Mouse (Mus musculus) heart, adult 2 months (tissue): ENCODE measurements around the gene Tle3. TPM values are rescaled to one million over a fixed set of nuclear protein-coding genes. Genes with fewer than 3 reads are reported as not detected.

Source experiments
- DNase-seq, 2 experiments: peaks; one replicate each; pipeline ENCODE4 v3.0.0; 2021
- H3K27ac ChIP-seq: fragments of 200-600 bp; 2 replicates; pipeline ENCODE4 v1.8.1; 2022
- H3K27me3 ChIP-seq: fragments of 200-500 bp; 2 replicates; pipeline ENCODE4 v1.6.1; 2012; ENCODE audit warnings: mild to moderate bottlenecking, low read length, inconsistent platforms, mixed read lengths; ENCODE audit not compliant: control insufficient read depth, insufficient read depth
- H3K36me3 ChIP-seq: fragments of 200-500 bp; 2 replicates; pipeline ENCODE4 v1.6.1; 2012; ENCODE audit warnings: low read length, inconsistent platforms; ENCODE audit not compliant: control insufficient read depth, insufficient read depth
- H3K4me1 ChIP-seq: fragments of 200-500 bp; 2 replicates; pipeline ENCODE4 v1.6.1; 2011; ENCODE audit warnings: low read length; ENCODE audit not compliant: control insufficient read depth, insufficient read depth
- H3K4me3 ChIP-seq: fragments of 200-600 bp; 2 replicates; pipeline ENCODE4 v1.8.1; 2022
- H3K79me2 ChIP-seq: fragments of 200-500 bp; replicated peaks from 2 replicates; pipeline ENCODE4 v1.6.1; 2012; ENCODE audit warnings: mild to moderate bottlenecking, inconsistent platforms, low read length, moderate library complexity, mixed read lengths; ENCODE audit not compliant: control insufficient read depth, insufficient read depth
- H3K9ac ChIP-seq: fragments of 200-500 bp; 2 replicates; pipeline ENCODE4 v1.6.1; 2012; ENCODE audit warnings: low read depth, mild to moderate bottlenecking, control low read depth, inconsistent platforms, low read length, mixed read lengths
- CTCF ChIP-seq: fragments of 200-600 bp; IDR thresholded peaks from 2 replicates; pipeline ENCODE4 v1.8.1; 2022; ENCODE audit warnings: antibody characterized with exemption, mild to moderate bottlenecking, moderate library complexity
- EP300 ChIP-seq: fragments of 200-500 bp; IDR thresholded peaks from 2 replicates; pipeline ENCODE4 v1.6.1; 2011; ENCODE audit warnings: low read depth, low read length, control low read depth; ENCODE audit not compliant: insufficient read depth
- POLR2A ChIP-seq: fragments of 200-500 bp; IDR thresholded peaks from 2 replicates; pipeline ENCODE4 v1.6.1; 2011; ENCODE audit warnings: mild to moderate bottlenecking, low read depth, low read length, control low read depth; ENCODE audit not compliant: insufficient read depth
- WGBS: fragments of 180-500 bp; shearing (Covaris S2); methylation state at CpG from one replicate; pipeline ENCODE4 v1.1.7; 2018; 5-methylcytosine and 5-hydroxymethylcytosine counted together
- intact Hi-C: fragments of 180-260 bp; cut with DNase I; formaldehyde crosslinking; loops from one replicate; pipeline ENCODE4 v1.15.1; 2025
- polyA plus RNA-seq: library from polyadenylated mRNA; depleted of rRNA; stranded (reverse); fragments of >200 nt; gene quantifications from 2 replicates; pipeline ENCODE4 v1.2.3, GENCODE M21; 2012
- total RNA-seq, 2 experiments: library from RNA; stranded (reverse); gene quantifications; 2 replicates each; pipeline ENCODE4 v1.2.3; 2021

The Tle3 gene
- total and polyA plus RNA-seq, 3 experiments: 16.5 to 16.8 (median 16.6) TPM

DNA sequence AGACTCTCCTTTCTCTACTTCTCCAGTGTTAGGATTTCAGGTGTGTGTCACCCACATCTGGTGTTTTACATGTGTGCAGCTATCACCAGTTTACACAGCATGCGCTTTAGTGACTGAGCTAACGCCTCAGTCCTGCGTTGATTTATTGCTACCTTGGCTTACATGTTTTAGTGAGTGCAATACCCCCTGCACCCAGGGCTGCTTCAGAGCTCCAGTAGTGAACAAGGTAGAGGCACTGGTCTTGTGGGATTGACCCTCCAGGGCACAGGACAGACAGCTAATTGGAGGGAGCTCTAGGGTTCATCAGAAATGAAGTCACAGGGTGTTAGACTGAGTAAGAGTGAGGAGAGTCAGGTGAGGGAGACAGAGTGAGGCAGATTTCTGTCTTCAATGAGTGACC, 12.4 kb upstream of the Tle3 start:
- TF ChIP-seq POLR2A: no peak
- no peak for TF ChIP-seq CTCF
- TF ChIP-seq EP300: no peak
- 98% methylated on average over 3 of the region's 3 CpGs for WGBS
- DNase-seq: no peak
- Histone ChIP-seq H3K27me3 (peaks cover 1% of the 10 kb centered on the region; the same call in 1 of the 2 replicates), H3K36me3 (no peaks in the 10 kb centered on the region), H3K79me2 (no peaks in the 10 kb centered on the region), H3K4me3 (no peak overlapping the region), H3K9ac (no peak overlapping the region), H3K4me1 (peaks cover 3% of the 10 kb centered on the region; the same call in 1 of the 2 replicates), H3K27ac (no peak overlapping the region)
- intact Hi-C loops: no loop called here

DNA sequence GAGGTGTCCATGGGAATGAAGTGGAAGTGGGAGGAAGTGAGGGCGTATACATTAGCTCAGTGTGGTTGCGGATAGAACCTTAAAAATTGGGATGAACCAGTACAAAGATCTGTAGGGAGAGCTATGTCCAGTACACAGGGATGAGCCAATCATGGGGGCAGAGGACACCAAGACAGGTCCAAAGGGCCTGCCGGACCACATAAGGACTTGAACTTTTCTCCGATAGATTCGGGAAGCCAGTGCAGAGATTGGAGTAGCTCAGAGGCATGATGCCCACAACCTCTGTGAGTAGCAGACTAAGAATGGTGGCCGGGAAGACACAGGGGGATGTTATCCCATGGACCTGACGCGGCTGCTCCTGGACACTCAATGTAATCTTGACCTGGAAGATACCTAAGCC, 12.0 kb upstream of the Tle3 start:
- no peaks in the 10 kb centered on the region for H3K36me3 ChIP-seq
- peaks cover 3% of the 10 kb centered on the region; the same call in 1 of the 2 replicates for H3K4me1 ChIP-seq
- H3K79me2 ChIP-seq: no peaks in the 10 kb centered on the region
- intact Hi-C loops: no loop called here
- H3K27ac ChIP-seq: no peak overlapping the region
- 93% methylated on average over 8 of the region's 8 CpGs for WGBS
- no peak overlapping the region for H3K4me3 ChIP-seq
- H3K27me3 ChIP-seq: peaks cover 1% of the 10 kb centered on the region; the same call in 1 of the 2 replicates
- no peak for TF ChIP-seq EP300
- TF ChIP-seq POLR2A: no peak
- no peak for TF ChIP-seq CTCF
- H3K9ac ChIP-seq: no peak overlapping the region
- no peak for DNase-seq

DNA sequence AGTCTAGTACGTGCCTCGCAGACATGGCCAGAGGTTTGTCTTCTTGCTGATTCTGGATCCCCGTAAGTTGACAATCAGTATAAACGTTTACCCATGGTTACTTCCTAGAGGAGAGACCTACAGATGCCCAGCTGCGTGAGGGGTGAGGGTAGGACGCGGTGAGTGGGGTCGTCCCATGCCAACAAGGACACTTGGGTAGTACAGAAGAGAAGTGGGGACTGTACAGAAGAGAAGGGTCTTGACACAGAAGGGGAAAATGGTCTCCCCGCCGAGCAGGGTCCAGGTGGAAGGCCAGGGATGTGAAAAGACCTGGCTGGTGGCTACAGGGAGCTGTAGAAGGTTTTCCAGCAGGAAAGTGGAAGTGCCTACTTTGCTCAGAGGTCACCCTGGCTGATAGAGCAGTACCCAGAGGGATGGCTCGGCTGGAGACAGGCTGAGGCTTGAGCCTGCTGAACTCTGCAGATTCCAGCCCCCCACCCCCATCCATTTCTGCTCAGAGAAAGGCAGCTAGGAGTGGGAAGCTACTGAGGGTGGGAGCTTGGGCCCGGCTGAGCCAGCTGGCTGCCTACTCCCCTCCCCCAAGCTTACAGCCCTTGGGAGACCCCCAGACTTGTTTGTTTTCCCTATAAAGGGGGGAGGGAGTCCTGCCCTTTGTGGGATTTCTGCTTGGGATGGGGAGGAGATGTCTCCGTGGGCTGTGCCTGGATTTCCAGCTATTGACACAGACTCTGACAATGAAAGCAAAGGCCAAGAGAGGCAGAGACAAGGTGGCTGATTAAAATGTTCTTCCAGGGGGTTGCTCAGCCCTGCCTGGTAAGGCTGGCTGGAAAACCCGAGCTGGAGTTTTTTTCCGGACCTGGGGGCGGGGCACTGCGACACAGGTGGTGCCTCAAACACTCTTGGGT, 11.2 kb upstream of the Tle3 start:
- no peak for DNase-seq
- Histone ChIP-seq H3K4me3 (no peak overlapping the region), H3K4me1 (peaks cover 3% of the 10 kb centered on the region; the same call in 1 of the 2 replicates), H3K36me3 (no peaks in the 10 kb centered on the region), H3K27ac (no peak overlapping the region), H3K27me3 (peaks cover 1% of the 10 kb centered on the region; the same call in 1 of the 2 replicates), H3K79me2 (no peaks in the 10 kb centered on the region), H3K9ac (no peak overlapping the region)
- WGBS: 47% methylated on average over 17 of the region's 17 CpGs
- TF ChIP-seq EP300 (no peak), POLR2A (no peak), CTCF (no peak)
- intact Hi-C loops: no loop called here

DNA sequence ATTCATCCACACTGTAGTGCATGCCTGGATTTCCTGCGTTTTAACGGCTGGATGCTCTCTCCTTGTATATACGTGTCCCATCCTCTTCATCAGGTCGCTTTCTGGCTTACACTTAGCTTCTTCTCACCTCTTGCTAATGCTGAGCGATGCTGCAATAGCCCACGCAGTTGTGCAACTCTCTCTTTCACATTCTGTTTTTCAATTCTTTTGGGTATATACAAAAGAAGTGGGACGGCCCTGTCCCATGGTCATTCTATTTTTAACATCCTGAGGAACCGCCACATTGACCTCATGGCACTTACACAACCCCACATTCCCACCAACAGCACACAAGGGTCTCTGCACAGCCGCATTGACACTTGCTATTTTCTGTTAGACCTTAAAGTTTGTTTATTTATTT, 9.0 kb upstream of the Tle3 start:
- H3K4me1 ChIP-seq: peaks cover 3% of the 10 kb centered on the region; the same call in 1 of the 2 replicates
- H3K4me3 ChIP-seq: no peak overlapping the region
- no peak for DNase-seq
- H3K27me3 ChIP-seq: peaks cover 1% of the 10 kb centered on the region; the same call in 1 of the 2 replicates
- TF ChIP-seq POLR2A: no peak
- no peak for TF ChIP-seq EP300
- no peak for TF ChIP-seq CTCF
- H3K79me2 ChIP-seq: no peaks in the 10 kb centered on the region
- no peak overlapping the region for H3K27ac ChIP-seq
- WGBS: 74% methylated on average over 9 of the region's 9 CpGs
- no peak overlapping the region for H3K9ac ChIP-seq
- intact Hi-C loops: no loop called here
- no peaks in the 10 kb centered on the region for H3K36me3 ChIP-seq

DNA sequence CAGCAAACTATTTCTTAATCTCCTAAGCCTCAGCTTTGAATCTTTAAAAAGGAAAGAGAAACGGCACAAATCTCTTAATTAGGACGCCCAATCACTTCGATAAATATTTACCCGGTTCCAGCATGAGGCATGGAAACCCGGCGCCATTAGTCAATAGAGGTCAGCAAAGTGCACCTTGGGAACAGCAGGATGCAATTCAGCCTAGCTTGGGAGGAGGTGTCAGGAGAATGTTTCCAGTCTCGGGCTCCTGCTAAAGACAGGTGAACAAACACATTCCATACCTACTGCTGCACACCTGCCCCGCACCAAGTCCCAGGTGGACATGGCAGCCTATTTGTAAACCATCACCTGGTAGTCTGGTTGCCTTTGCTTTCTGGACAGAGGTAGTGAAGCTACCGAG, 6.1 kb upstream of the Tle3 start:
- intact Hi-C loops: no loop called here

DNA sequence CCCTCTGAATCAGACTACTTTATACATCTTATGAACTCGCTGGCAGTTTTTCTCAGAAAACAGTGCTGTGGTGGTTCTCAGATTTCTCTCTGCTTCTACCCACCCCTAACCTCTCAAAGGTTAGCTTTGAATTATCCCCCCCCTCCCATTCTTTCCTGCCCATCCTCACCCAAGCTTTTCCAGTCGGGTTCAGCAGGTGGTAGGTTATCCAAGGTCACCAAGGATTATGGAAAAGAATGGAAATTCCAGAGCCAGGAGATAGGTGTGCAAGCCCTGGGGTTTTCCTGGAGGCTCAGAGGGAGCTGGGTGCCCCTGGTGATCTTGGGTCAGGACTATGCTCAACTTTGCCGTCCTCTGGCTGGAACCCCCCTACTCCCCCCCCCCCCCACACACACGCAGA, 5.0 kb upstream of the Tle3 start:
- Histone ChIP-seq H3K27me3 (no peaks in the 10 kb centered on the region; the same call in 1 of the 2 replicates), H3K9ac (no peak overlapping the region), H3K36me3 (no peaks in the 10 kb centered on the region), H3K4me3 (no peak overlapping the region), H3K79me2 (no peaks in the 10 kb centered on the region), H3K4me1 (peaks cover 2% of the 10 kb centered on the region; the same call in 1 of the 2 replicates), H3K27ac (no peak overlapping the region)
- DNase-seq: no peak
- no peak for TF ChIP-seq POLR2A
- TF ChIP-seq EP300: no peak
- TF ChIP-seq CTCF: no peak
- WGBS: 58% methylated on average over 4 of the region's 4 CpGs
- intact Hi-C loops: no loop called here

More for the DNA sequence above, 6.1 kb upstream of the Tle3 start:
- WGBS: 58% methylated on average over 9 of the region's 9 CpGs
- TF ChIP-seq CTCF: no peak
- no peak for TF ChIP-seq POLR2A
- no peak for TF ChIP-seq EP300
- peaks cover 2% of the 10 kb centered on the region; the same call in 1 of the 2 replicates for H3K4me1 ChIP-seq
- H3K27me3 ChIP-seq: no peaks in the 10 kb centered on the region; the same call in 1 of the 2 replicates
- H3K9ac ChIP-seq: no peak overlapping the region
- no peaks in the 10 kb centered on the region for H3K79me2 ChIP-seq
- no peak for DNase-seq
- H3K4me3 ChIP-seq: no peak overlapping the region
- H3K27ac ChIP-seq: no peak overlapping the region
- no peaks in the 10 kb centered on the region for H3K36me3 ChIP-seq
